In the genomic region with DNA sequence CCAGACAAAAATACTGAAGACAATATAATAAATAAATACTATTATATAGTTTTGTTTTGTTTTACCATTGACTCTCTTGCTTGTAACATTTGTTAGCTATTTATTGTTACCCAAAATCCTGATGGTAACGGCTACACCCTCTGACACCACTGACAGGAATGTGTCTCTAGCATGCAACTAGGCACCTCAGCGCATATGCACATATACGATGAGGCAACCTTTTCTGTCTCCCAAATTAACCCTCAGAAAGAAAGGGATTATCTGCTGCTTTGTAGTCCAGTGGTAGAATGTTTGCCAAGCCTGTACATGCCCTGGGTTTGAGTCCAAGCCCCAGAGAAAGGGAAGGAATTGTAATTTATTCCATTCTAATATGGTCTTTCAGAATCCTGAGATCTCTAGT, we compare ENCODE assay signal across 31 mouse cellular contexts.
"Had no signal": no experiment of that assay in that cellular context is flagged by ENCODE, and none has a peak within 500 bp of the region (broad histone marks: within the 10 kb centered on the region; RNA-seq: fewer than 3 reads in every experiment).

No protein-coding gene starts in this region.

- H3K9ac ChIP-seq: limb, embryonic 12.5 days; limb, embryonic 13.5 days; limb, embryonic 15.5 days; liver, embryonic 12.5 days; liver, embryonic 13.5 days; liver, embryonic 14.5 days; liver, embryonic 15.5 days; liver, postnatal 0 days; lung, embryonic 14.5 days; lung, embryonic 15.5 days; midbrain, embryonic 12.5 days; midbrain, embryonic 13.5 days; midbrain, embryonic 15.5 days had no signal

- H3K4me3 ChIP-seq: limb, embryonic 10.5 days; limb, embryonic 12.5 days; limb, embryonic 13.5 days; limb, embryonic 15.5 days; liver, embryonic 12.5 days; liver, embryonic 13.5 days; liver, embryonic 15.5 days; lung, embryonic 15.5 days; megakaryocyte, embryonic 14.5 days; midbrain, embryonic 10.5 days; midbrain, embryonic 12.5 days; midbrain, embryonic 13.5 days; midbrain, embryonic 15.5 days; myocyte had no signal

- H3K27me3 ChIP-seq: limb, embryonic 12.5 days; limb, embryonic 13.5 days; limb, embryonic 15.5 days; liver, embryonic 12.5 days; liver, embryonic 13.5 days; liver, embryonic 15.5 days; lung, embryonic 15.5 days; megakaryocyte, embryonic 14.5 days; midbrain, embryonic 12.5 days; midbrain, embryonic 13.5 days; midbrain, embryonic 15.5 days had no signal

- H3K4me1 ChIP-seq: limb, embryonic 10.5 days; limb, embryonic 12.5 days; limb, embryonic 13.5 days; limb, embryonic 15.5 days; liver, embryonic 12.5 days; liver, embryonic 13.5 days; liver, embryonic 15.5 days; lung, embryonic 15.5 days; megakaryocyte, embryonic 14.5 days; midbrain, embryonic 10.5 days; midbrain, embryonic 12.5 days; midbrain, embryonic 13.5 days; midbrain, embryonic 15.5 days had no signal

- H3K27ac ChIP-seq: limb, embryonic 10.5 days; limb, embryonic 12.5 days; limb, embryonic 13.5 days; limb, embryonic 15.5 days; liver, embryonic 12.5 days; liver, embryonic 13.5 days; liver, embryonic 14.5 days; liver, embryonic 15.5 days; lung, embryonic 15.5 days; macrophage; midbrain, embryonic 10.5 days; midbrain, embryonic 12.5 days; midbrain, embryonic 13.5 days; midbrain, embryonic 15.5 days had no signal

- H3K9me3 ChIP-seq: limb, embryonic 10.5 days; limb, embryonic 12.5 days; limb, embryonic 13.5 days; limb, embryonic 15.5 days; liver, embryonic 12.5 days; liver, embryonic 13.5 days; liver, embryonic 15.5 days; lung, embryonic 15.5 days; midbrain, embryonic 10.5 days; midbrain, embryonic 12.5 days; midbrain, embryonic 13.5 days; midbrain, embryonic 15.5 days had no signal

- ATAC-seq: liver, embryonic 12.5 days; liver, postnatal 0 days; lung, postnatal 0 days; midbrain, embryonic 13.5 days; midbrain, embryonic 15.5 days; midbrain, embryonic 16.5 days had no signal

- H3K4me2 ChIP-seq: limb, embryonic 12.5 days; limb, embryonic 13.5 days; limb, embryonic 15.5 days; liver, embryonic 11.5 days; liver, embryonic 12.5 days; liver, embryonic 13.5 days; liver, embryonic 15.5 days; lung, embryonic 14.5 days; lung, embryonic 15.5 days; midbrain, embryonic 11.5 days; midbrain, embryonic 12.5 days; midbrain, embryonic 13.5 days; midbrain, embryonic 15.5 days had no signal

- H3K36me3 ChIP-seq: limb, embryonic 10.5 days; limb, embryonic 12.5 days; limb, embryonic 13.5 days; limb, embryonic 15.5 days; liver, embryonic 12.5 days; liver, embryonic 13.5 days; liver, embryonic 15.5 days; lung, embryonic 15.5 days; midbrain, embryonic 10.5 days; midbrain, embryonic 12.5 days; midbrain, embryonic 13.5 days; midbrain, embryonic 15.5 days had no signal

- DNase-seq: left cerebral cortex, postnatal 4 days; liver; liver, embryonic 13.5 days; liver, postnatal 0 days; lung, adult 18-20 months; lung, adult 2 months; lung, embryonic 14.5 days; lung, postnatal 10 days; lung, postnatal 14 days; lung, postnatal 36 days; lung, postnatal 4 days; midbrain, embryonic 14.5 days had no signal
